Mouse (Mus musculus) kidney, embryonic 14.5 days (tissue): ENCODE measurements around the gene Tpm3-rs7. TPM values are rescaled to one million over a fixed set of nuclear protein-coding genes. Genes with fewer than 3 reads are reported as not detected.
"Not testable (repeated sequence)": the region's sequence is repeated elsewhere in the genome, so short reads cannot be mapped to it uniquely, and the experiment has no call there.

ENCODE experiments used
- ATAC-seq: fragments of 200-750 bp; cut with Nextera tagmentation; 2 replicates; pipeline ENCODE4 v1.8.0; 2017; ENCODE audit warnings: moderate number of reproducible peaks, mild to moderate bottlenecking, moderate TSS enrichment, moderate library complexity; ENCODE audit not compliant: low FRiP score, low TSS enrichment
- H3K27ac ChIP-seq: fragments of 300-500 bp; sonication (generic); 2 replicates; pipeline ENCODE4 v1.5.1; 2014; ENCODE audit warnings: low read depth, mild to moderate bottlenecking, low read length, moderate library complexity, mixed read lengths
- H3K27me3 ChIP-seq: fragments of 300-500 bp; sonication (generic); 2 replicates; pipeline ENCODE4 v1.6.1; 2014; ENCODE audit warnings: mild to moderate bottlenecking, low read length; ENCODE audit not compliant: control insufficient read depth, insufficient read depth
- H3K36me3 ChIP-seq: fragments of 300-500 bp; sonication (generic); 2 replicates; pipeline ENCODE4 v1.6.1; 2014; ENCODE audit warnings: low read length, mixed read lengths; ENCODE audit not compliant: control insufficient read depth, insufficient read depth
- H3K4me1 ChIP-seq: fragments of 300-500 bp; sonication (generic); 2 replicates; pipeline ENCODE4 v1.6.1; 2014; ENCODE audit warnings: low read length, mixed read lengths; ENCODE audit not compliant: control insufficient read depth, insufficient read depth
- H3K4me2 ChIP-seq: fragments of 300-500 bp; sonication (generic); replicated peaks from 2 replicates; pipeline ENCODE4 v1.6.1; 2014; ENCODE audit warnings: low read depth, mild to moderate bottlenecking, low read length
- H3K4me3 ChIP-seq: fragments of 300-500 bp; sonication (generic); 2 replicates; pipeline ENCODE4 v1.5.1; 2014; ENCODE audit warnings: mild to moderate bottlenecking, low read length
- H3K9ac ChIP-seq: fragments of 300-500 bp; sonication (generic); 2 replicates; pipeline ENCODE4 v1.6.1; 2014; ENCODE audit warnings: low read depth, mild to moderate bottlenecking, low read length, moderate library complexity
- H3K9me3 ChIP-seq: fragments of 300-500 bp; sonication (generic); 2 replicates; pipeline ENCODE4 v1.6.1; 2016; ENCODE audit warnings: low read length; ENCODE audit not compliant: control insufficient read depth
- WGBS: fragments of 180-500 bp; shearing (Covaris S2); extraction: QIAGEN DNeasy Blood & Tissue Kit; methylation state at CpG from one replicate; pipeline ENCODE4 v1.1.7; 2014; 5-methylcytosine and 5-hydroxymethylcytosine counted together
- polyA plus RNA-seq: library from polyadenylated mRNA; unstranded; fragments of >200 nt; fragmentation: Nextera tagmentation; extraction: Ambion mirVana; gene quantifications from 2 replicates; pipeline ENCODE4 v1.2.1, GENCODE M21; 2014

Tpm3-rs7 gene
- 5.9 and 6.2 TPM in 2 replicates for polyA plus RNA-seq

DNA sequence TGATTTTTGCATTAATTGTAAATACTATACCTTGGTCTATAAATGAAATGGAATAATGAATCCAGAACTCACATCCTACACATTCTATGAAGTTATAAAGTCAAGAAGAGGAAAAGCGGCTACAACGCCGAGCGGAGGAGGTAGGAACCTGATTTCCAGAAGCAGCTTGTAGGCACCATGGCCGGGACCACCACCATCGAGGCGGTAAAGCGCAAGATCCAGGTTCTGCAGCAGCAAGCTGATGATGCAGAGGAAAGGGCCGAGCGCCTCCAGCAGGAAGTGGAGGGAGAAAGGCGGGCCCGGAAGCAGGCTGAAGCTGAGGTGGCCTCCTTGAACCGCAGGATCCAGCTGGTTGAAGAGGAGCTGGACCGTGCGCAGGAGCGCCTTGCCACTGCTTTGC lies at the start of gene Tpm3-rs7:
TSS of gene Tpm3-rs7 (plus strand) at position 110 of the 400 bp plus-strand sequence.
- H3K27ac ChIP-seq, H3K27me3 ChIP-seq, H3K9me3 ChIP-seq, H3K36me3 ChIP-seq, H3K9ac ChIP-seq, H3K4me1 ChIP-seq, H3K4me2 ChIP-seq, ATAC-seq, H3K4me3 ChIP-seq: not testable (repeated sequence)
- WGBS: 93% methylated on average over 16 of the region's 16 CpGs

DNA sequence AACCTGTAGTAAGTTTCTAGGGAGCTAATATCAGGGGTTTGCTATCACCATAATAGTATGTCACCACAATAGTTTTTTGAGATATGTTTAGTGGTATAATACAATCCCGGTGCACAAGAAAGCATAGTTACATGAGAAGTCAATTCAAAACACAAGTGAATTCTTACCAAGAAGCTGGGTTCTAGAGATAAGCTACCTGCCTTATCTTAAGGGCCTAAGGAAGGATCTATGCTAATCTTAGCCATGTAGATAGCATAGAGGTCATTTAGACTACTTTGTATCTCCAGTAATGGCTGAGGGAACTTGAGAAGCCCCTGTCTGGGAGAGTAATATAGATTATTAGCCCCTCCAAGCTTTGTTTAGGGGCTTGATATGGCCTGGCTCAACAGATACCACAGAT lies 2.6 kb downstream of the Tpm3-rs7 start:
- Histone ChIP-seq H3K4me1 (no peaks in the 10 kb centered on the region), H3K4me2 (no peak overlapping the region), H3K36me3 (no peaks in the 10 kb centered on the region), H3K27me3 (no peaks in the 10 kb centered on the region), H3K9ac (no peak overlapping the region), H3K4me3 (no peak overlapping the region), H3K27ac (no peak overlapping the region), H3K9me3 (no peaks in the 10 kb centered on the region)
- WGBS: 93% methylated on average over 1 of the region's 1 CpGs
- no peak for ATAC-seq

DNA sequence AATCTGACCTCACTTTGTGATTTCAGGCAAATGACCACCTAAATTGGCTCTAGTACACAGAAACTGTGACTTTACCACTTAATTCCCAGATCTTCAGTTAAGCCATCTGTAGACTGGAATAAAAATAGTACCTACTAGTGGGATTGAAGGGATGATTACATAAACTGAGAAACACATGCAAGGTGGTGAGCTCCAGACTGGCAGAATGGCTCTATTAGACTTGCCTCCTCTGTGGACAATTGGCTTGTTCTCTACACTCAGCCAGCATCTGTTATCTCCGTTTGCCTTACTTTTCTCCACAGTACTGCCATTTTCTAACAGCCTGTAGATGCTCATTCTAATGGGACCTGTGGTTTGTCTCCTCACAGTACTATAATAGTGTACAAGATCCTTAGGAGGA lies 49.0 kb downstream of the Tpm3-rs7 start:
- no peak for ATAC-seq
- Histone ChIP-seq H3K27me3 (no peaks in the 10 kb centered on the region), H3K9me3 (peaks cover 5% of the 10 kb centered on the region; the same call in 1 of the 2 replicates), H3K4me1 (no peaks in the 10 kb centered on the region), H3K27ac (no peak overlapping the region), H3K4me2 (no peak overlapping the region), H3K36me3 (no peaks in the 10 kb centered on the region), H3K9ac (no peak overlapping the region), H3K4me3 (no peak overlapping the region)
- 80% methylated on average over 1 of the region's 1 CpGs for WGBS
